Mouse (Mus musculus) lung, embryonic 15.5 days (tissue): ENCODE data around the gene Isoc2b. TPM values are rescaled to one million over a fixed set of nuclear protein-coding genes. Genes with fewer than 3 reads are reported as not detected.

ENCODE experiments used
- ATAC-seq: fragments of 200-750 bp; cut with Nextera tagmentation; 2 replicates; pipeline ENCODE4 v1.8.0; 2017; ENCODE audit warnings: moderate number of reproducible peaks, borderline replicate concordance; ENCODE audit not compliant: low FRiP score, low TSS enrichment; ENCODE audit errors: extremely low read depth
- H3K27ac ChIP-seq: fragments of 300-500 bp; sonication (generic); 2 replicates; pipeline ENCODE4 v1.5.1; 2015; ENCODE audit warnings: moderate library complexity, mild to moderate bottlenecking, inconsistent platforms
- H3K27me3 ChIP-seq: fragments of 300-500 bp; sonication (generic); 2 replicates; pipeline ENCODE4 v1.6.1; 2015; ENCODE audit warnings: inconsistent platforms
- H3K36me3 ChIP-seq: fragments of 300-500 bp; sonication (generic); 2 replicates; pipeline ENCODE4 v1.6.1; 2015; ENCODE audit warnings: inconsistent platforms
- H3K4me1 ChIP-seq: fragments of 300-500 bp; sonication (generic); 2 replicates; pipeline ENCODE4 v1.6.1; 2015; ENCODE audit warnings: inconsistent platforms
- H3K4me2 ChIP-seq: fragments of 300-500 bp; sonication (generic); 2 replicates; pipeline ENCODE4 v1.6.1; 2015; ENCODE audit warnings: inconsistent platforms, mild to moderate bottlenecking, moderate library complexity
- H3K4me3 ChIP-seq: fragments of 300-500 bp; sonication (generic); 2 replicates; pipeline ENCODE4 v1.5.1; 2015; ENCODE audit warnings: mild to moderate bottlenecking, inconsistent platforms
- H3K9ac ChIP-seq: fragments of 300-500 bp; sonication (generic); 2 replicates; pipeline ENCODE4 v1.6.1; 2015; ENCODE audit warnings: inconsistent platforms
- H3K9me3 ChIP-seq: fragments of 300-500 bp; sonication (generic); 2 replicates; pipeline ENCODE4 v1.6.1; 2016; ENCODE audit warnings: inconsistent platforms
- WGBS: fragments of 180-500 bp; shearing (Covaris S2); methylation state at CpG from one replicate; pipeline ENCODE4 v1.1.7; 2015; 5-methylcytosine and 5-hydroxymethylcytosine counted together
- polyA plus RNA-seq: library from polyadenylated mRNA; unstranded; fragments of >200 nt; fragmentation: Nextera tagmentation; extraction: Ambion mirVana; gene quantifications from 2 replicates; pipeline ENCODE4 v1.2.1, GENCODE M21; 2015

Gene Isoc2b
- polyA plus RNA-seq, 1 experiment from 2014 or later: 12.3 TPM

DNA sequence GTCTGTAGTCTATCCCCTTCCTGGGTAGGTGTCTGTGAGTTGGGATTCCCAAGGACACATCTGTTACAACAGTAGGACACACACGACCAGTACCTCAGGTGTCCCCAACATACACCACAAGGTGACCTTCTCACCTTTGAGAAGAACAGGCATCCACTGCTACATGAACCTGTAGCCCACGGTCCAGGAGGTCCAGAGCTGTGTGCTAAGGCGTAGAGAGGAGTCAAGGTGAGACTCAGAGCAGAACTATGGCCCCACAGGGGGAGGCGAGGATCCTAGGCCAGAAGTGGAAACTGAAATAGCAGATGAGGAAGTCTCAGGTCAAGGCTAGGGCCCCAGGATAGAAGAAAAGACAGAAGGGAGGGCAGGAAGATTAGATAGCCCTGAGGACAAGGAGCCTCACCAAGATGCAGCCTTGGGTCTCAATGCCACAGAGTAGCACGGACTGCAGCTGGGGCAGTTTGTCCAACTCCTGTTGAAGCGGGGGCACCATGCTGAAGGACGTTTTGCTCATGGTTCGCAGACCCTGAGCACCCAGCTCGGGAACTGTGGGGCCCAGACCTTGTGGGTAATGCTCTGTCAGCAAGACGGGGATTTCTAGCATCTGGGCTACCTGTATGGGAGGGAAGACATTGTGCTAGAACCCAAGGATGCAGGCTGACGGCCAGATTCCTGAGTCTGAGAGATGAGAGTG, 19.3 kb downstream of the Isoc2b start:
- 73% methylated on average over 11 of the region's 11 CpGs for WGBS
- Histone ChIP-seq H3K4me1 (no peaks in the 10 kb centered on the region), H3K9me3 (no peaks in the 10 kb centered on the region), H3K4me3 (no peak overlapping the region), H3K27me3 (no peaks in the 10 kb centered on the region), H3K4me2 (no peak overlapping the region), H3K9ac (no peak overlapping the region), H3K36me3 (no peaks in the 10 kb centered on the region), H3K27ac (no peak overlapping the region)
- ATAC-seq: no peak

GRCm38 (mm10) chr7:4849372-4849771, 20.7 kb downstream of the Isoc2b start:
- no peak overlapping the region for H3K4me2 ChIP-seq
- no peaks in the 10 kb centered on the region for H3K9me3 ChIP-seq
- H3K4me1 ChIP-seq: peaks cover 5% of the 10 kb centered on the region
- H3K36me3 ChIP-seq: no peaks in the 10 kb centered on the region
- ATAC-seq: no peak
- no peak overlapping the region for H3K4me3 ChIP-seq
- WGBS: 44% methylated on average over 9 of the region's 9 CpGs
- peaks cover 13% of the 10 kb centered on the region for H3K27me3 ChIP-seq
- no peak overlapping the region for H3K9ac ChIP-seq
- no peak overlapping the region for H3K27ac ChIP-seq

- Histone ChIP-seq H3K36me3 (no peaks in the 10 kb centered on the region), H3K4me1 (peaks cover 18% of the 10 kb centered on the region), H3K4me3 (peak overlapping the region; percentile 39), H3K9ac (no peak overlapping the region), H3K27ac (no peak overlapping the region), H3K4me2 (peak overlapping the region; percentile 80), H3K27me3 (peaks cover 44% of the 10 kb centered on the region), H3K9me3 (no peaks in the 10 kb centered on the region)
- WGBS: under 1% methylated on average over 13 of the region's 13 CpGs
- ATAC-seq: peak; percentile 73; the same call in 1 of the 2 replicates
Measured at GRCm38 (mm10) chr7:4844917-4845309, 25.1 kb downstream of the Isoc2b start.

DNA sequence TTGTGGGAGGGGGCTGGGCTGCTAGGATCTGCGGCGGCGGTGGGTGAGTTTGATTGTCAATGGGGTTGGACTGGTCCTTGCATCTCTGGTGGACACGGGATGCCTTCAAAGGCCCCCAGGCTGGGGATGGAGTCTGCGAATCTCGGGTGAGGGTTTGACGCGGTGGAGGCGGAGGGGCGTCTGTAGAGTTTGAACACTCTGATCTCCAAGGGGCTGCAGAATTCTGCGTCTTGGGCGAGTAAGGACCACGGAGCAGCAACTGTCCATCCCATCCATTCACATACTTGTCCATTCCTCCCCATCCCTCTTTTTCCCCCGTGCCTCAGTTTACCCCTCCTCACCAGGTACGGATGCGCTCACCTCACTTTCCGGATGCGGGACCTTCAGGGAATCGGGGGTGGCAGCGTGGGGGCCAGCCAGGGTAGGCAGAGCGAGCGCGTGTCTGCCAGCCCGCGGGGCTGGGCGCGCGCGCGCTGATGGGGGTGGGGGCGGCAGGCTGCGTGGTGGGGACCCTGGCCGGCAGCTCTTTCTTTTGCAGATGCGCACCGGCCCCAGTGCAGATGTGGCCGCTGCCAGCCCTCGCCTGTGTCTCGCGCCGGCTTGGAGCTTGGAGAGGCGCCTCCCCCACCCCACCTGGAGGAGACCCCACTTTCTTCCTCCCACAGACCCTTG, 25.7 kb downstream of the Isoc2b start, which contains the start of gene Shisa7:
Shisa7 (minus strand) TSS at position 452 of the 672 bp plus-strand sequence.
- Histone ChIP-seq H3K4me1 (peaks cover 18% of the 10 kb centered on the region), H3K4me2 (peak within 1 kb of the TSS; percentile 80), H3K27ac (no peak within 1 kb of the TSS), H3K36me3 (no peaks in the 10 kb centered on the region), H3K4me3 (peak within 1 kb of the TSS; percentile 39), H3K27me3 (peaks cover 44% of the 10 kb centered on the region), H3K9me3 (no peaks in the 10 kb centered on the region), H3K9ac (peak within 1 kb of the TSS; percentile 5; the same call in 1 of the 2 replicates)
- peak; percentile 37; the same call in 1 of the 2 replicates for ATAC-seq
- WGBS: 1% methylated on average over 38 of the region's 41 CpGs

- WGBS: 2% methylated on average over 34 of the region's 34 CpGs
- peak overlapping the region; percentile 5; the same call in 1 of the 2 replicates for H3K9ac ChIP-seq
Measured at GRCm38 (mm10) chr7:4843604-4844244, 26.3 kb downstream of the Isoc2b start.

DNA sequence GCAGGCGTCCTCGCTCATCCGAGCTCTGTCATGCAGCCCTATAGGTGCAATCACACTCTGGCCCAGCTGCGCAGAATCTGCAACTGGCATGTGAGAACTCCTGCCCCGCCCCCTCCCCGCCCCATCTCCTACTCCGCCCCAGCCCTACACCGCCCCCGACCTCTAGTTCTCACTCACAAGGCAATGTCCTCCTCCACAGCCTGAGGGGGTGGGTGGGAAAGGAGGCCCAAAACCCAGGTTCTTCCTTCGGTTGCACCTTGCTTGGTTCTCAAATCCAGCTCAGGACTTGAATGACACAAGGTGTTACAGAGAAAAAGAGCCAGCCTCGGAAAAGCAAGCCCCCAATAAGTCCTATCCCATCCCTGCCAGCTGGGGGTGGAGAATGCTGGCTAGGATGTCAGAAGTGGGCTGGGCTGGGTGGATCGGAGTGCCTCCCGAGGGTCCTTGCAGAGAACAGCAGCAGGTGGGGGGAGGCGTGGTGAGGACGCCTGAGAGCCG, 27.4 kb downstream of the Isoc2b start:
- WGBS: 1% methylated on average over 16 of the region's 16 CpGs
- H3K9me3 ChIP-seq: no peaks in the 10 kb centered on the region

More at GRCm38 (mm10) chr7:4843604-4844244, 26.3 kb downstream of the Isoc2b start:
- Histone ChIP-seq H3K4me1 (peaks cover 18% of the 10 kb centered on the region), H3K4me3 (peak overlapping the region; percentile 39), H3K9me3 (no peaks in the 10 kb centered on the region), H3K36me3 (no peaks in the 10 kb centered on the region), H3K27ac (no peak overlapping the region), H3K27me3 (peaks cover 44% of the 10 kb centered on the region), H3K4me2 (peak overlapping the region; percentile 80)
- ATAC-seq: no peak

GRCm38 (mm10) chr7:4842077-4842476, 28.0 kb downstream of the Isoc2b start:
- Histone ChIP-seq H3K4me2 (no peak overlapping the region), H3K27me3 (peaks cover 54% of the 10 kb centered on the region), H3K4me1 (peaks cover 24% of the 10 kb centered on the region), H3K9ac (no peak overlapping the region), H3K4me3 (no peak overlapping the region), H3K9me3 (no peaks in the 10 kb centered on the region), H3K36me3 (no peaks in the 10 kb centered on the region), H3K27ac (no peak overlapping the region)
- 46% methylated on average over 5 of the region's 5 CpGs for WGBS
- ATAC-seq: no peak

More for the DNA sequence above, 27.4 kb downstream of the Isoc2b start:
- peaks cover 22% of the 10 kb centered on the region for H3K4me1 ChIP-seq
- H3K4me2 ChIP-seq: peak overlapping the region; percentile 80
- no peaks in the 10 kb centered on the region for H3K36me3 ChIP-seq
- H3K9ac ChIP-seq: no peak overlapping the region
- no peak overlapping the region for H3K27ac ChIP-seq
- H3K4me3 ChIP-seq: 0 out of 2 replicates have a peak overlapping the region, but pooled peaks have one; percentile 6
- no peak for ATAC-seq
- H3K27me3 ChIP-seq: peaks cover 49% of the 10 kb centered on the region

DNA sequence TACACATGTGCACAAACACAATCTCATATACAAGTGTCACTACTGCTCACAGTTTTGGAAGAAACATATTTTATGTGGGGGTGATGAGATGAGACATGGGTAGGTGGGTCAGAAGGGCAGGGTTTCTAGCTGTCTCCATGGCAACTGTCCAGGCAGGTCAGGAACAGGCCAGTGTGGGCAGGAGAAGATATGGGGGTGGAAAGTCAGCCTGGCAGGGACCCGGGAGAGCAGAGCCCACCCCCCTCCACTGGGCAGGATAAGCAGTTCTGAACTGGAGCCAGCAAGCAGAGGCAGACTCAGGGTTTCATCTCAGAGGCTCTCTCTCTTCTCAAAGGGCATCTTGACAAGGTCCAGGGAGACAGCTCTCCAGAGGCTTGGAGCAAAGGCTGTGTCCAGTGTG, 32.4 kb downstream of the Isoc2b start:
- Histone ChIP-seq H3K36me3 (no peaks in the 10 kb centered on the region), H3K9ac (no peak overlapping the region), H3K4me3 (no peak overlapping the region), H3K27me3 (peaks cover 57% of the 10 kb centered on the region), H3K27ac (peak overlapping the region; percentile 33; the same call in 1 of the 2 replicates), H3K9me3 (no peaks in the 10 kb centered on the region), H3K4me1 (peaks cover 18% of the 10 kb centered on the region), H3K4me2 (no peak overlapping the region)
- ATAC-seq: no peak
- 0% methylated on average over 1 of the region's 1 CpGs for WGBS

DNA sequence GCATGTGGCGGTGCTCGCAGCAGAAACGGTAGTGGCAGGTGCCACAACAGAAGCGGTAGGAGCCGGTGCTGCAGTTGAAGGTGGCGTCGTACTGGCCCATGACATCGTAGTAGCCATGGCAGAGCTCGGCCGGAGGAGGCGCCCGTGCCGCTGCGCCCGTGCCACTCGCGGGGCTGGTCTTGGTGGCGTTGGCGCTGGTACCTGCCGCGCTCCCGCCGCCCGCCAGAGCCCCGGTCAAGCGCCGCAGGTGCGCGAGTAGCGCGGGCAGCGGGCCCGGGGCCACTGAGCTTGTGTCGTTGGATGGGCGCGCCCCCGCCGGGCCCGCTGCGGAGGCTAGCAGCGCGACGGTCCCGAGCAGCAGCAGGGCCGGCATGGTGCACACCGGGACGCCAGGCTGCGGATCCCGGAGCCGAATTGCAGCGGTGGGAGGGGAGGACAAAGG, 33.7 kb downstream of the Isoc2b start:
- Histone ChIP-seq H3K4me1 (peaks cover 15% of the 10 kb centered on the region), H3K27ac (peak overlapping the region; percentile 80), H3K9me3 (no peaks in the 10 kb centered on the region), H3K4me3 (peak overlapping the region; percentile 46), H3K36me3 (no peaks in the 10 kb centered on the region), H3K4me2 (peak overlapping the region; percentile 82), H3K9ac (peak overlapping the region; percentile 60), H3K27me3 (peaks cover 46% of the 10 kb centered on the region)
- WGBS: 1% methylated on average over 51 of the region's 51 CpGs
- peak; percentile 83 for ATAC-seq

- no peaks in the 10 kb centered on the region for H3K36me3 ChIP-seq
- H3K4me2 ChIP-seq: peak overlapping the region; percentile 82
- no peaks in the 10 kb centered on the region for H3K9me3 ChIP-seq
- ATAC-seq: peak; percentile 4; the same call in 1 of the 2 replicates
- H3K4me1 ChIP-seq: peaks cover 15% of the 10 kb centered on the region
- H3K4me3 ChIP-seq: peak overlapping the region; percentile 46
- peak overlapping the region; percentile 80 for H3K27ac ChIP-seq
- peaks cover 50% of the 10 kb centered on the region for H3K27me3 ChIP-seq
- peak overlapping the region; percentile 60 for H3K9ac ChIP-seq
- WGBS: 3% methylated on average over 34 of the region's 34 CpGs
Measured at GRCm38 (mm10) chr7:4835631-4836327, 34.3 kb downstream of the Isoc2b start.

GRCm38 (mm10) chr7:4830476-4830875, 39.6 kb downstream of the Isoc2b start:
- no peak for ATAC-seq
- no peak overlapping the region for H3K4me3 ChIP-seq
- H3K27me3 ChIP-seq: peaks cover 36% of the 10 kb centered on the region
- H3K4me2 ChIP-seq: no peak overlapping the region
- H3K9me3 ChIP-seq: no peaks in the 10 kb centered on the region
- no peak overlapping the region for H3K9ac ChIP-seq
- no peak overlapping the region for H3K27ac ChIP-seq
- no peaks in the 10 kb centered on the region; the same call in 1 of the 2 replicates for H3K4me1 ChIP-seq
- WGBS: 8% methylated on average over 12 of the region's 12 CpGs
- no peaks in the 10 kb centered on the region for H3K36me3 ChIP-seq
